Mouse (Mus musculus) c-Kit-negative CD71-positive TER-119-positive erythroid progenitor cells, embryonic 14.5 days (primary cell): ENCODE results near the gene Cnih1.
"Not testable (repeated sequence)": the region's sequence is repeated elsewhere in the genome, so short reads cannot be mapped to it uniquely, and the experiment has no call there.

ENCODE experiments used
- DNase-seq: peaks from one replicate; pipeline ENCODE4 v3.0.0-alpha.2; 2013; ENCODE audit warnings: low read depth, low spot score

Gene Cnih1

DNA sequence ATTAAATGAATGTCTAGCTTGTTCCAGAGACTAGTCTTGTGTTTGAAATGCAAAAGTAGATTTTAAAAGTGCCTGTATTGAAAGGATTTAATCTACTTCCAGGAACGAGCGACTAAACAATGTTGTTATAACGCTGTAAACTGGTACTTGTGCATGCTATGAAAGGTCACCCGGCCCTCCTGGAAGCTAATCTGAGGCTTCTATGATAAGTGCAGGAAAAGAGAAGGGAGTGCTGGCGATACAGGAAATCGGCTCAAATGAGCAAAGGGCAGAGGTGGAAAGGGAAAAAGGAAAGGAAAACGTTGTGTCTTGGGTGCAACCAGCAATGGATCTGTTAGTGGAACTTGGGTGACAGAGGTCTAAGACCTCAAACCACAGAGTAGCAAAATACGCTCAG is 292 bp upstream of the Cnih1 start:
- DNase-seq = no peak

DNA sequence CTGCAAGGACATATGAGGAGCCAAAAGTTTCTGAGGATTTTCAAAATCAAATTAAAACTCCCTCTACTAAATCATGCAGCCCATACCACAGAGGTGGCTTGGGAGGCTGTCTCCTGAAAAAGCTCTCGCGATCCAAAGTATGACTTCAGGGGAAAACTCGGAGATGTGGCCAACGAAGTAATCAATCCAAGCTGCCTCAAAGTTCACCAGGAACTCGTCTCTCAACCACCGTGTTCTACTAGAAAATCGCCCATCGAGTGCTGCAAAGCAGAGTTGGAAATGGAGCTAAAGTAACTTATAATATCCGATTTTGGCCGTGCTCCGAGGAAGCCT is 791 bp downstream of the Cnih1 start:
- DNase-seq = peak; percentile 16

DNA sequence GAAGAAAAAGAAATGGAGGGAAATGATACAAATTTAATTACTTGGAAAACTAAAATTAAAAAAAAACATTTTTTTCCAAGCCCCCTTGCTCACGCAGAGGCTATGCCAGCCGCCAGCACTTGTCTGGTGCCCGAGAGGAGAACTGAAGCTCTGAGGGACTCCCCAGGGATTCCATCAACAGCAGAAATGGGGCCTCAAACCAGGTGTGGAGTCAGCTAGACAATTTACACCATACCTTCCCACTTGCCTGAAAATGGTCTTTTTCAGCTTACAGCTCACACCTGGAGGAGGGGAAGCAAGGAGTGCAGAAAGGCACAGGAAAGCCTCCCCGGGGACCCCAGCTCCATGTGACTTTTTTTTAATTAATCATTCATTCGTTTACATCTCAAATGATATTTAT is 3.0 kb downstream of the Cnih1 start:
- no peak for DNase-seq

DNA sequence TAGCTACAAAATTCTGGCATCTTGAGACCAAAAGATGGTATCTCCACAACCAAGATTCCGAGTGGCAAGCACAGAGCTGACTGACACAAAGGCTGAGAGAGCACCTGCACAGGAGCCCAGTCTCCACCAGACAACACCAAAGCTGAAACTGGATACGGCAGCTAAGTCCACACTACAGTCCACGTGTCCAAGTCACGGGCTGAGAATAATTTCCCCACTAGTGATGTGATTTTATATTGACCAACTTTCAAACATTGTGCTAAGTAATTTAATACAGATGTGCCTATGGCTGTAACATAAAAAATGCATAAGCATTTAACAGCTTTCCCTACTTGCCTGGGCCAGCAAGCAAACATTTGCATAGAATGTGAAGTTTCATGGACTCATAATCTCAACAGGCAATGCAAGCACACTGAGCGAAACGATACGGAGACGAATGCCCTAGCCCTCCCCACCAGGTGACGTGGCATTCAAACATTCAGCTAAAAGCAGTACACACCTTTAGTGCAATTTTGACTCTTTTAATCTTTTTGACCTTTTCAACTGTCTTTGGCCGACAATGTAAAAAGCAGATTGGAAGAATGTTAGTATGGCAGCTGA is 4.8 kb downstream of the Cnih1 start:
- DNase-seq = no peak

DNA sequence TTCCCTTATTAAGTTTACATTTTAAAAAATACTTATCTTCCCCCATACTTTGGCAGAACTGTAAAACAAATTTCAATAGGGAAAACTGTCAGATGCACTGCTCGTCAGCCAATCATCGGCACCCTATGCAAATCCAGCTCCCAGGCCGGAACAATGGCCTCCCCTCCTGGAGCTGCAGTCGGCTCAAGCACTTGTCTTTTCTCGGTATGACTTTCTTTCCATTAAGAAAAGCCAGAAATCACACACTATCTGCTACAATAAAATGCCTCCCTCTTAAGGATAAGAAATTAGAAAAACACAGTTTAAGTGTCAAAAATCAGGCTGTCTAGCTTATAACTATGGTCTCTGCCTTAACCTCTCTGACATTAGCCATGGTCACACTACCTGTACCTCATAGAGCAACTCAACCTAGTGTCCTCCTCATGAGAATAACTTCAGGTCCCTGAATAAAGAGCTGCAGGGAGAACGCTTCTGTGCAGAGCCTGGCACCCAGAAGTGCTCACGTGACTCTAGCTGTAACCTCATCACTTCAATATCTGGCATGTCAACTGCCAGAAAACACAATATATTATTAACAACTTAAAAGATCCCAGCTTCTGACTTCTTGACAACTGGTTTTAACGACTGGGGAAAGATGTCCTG is 5.9 kb downstream of the Cnih1 start:
- no peak for DNase-seq

DNA sequence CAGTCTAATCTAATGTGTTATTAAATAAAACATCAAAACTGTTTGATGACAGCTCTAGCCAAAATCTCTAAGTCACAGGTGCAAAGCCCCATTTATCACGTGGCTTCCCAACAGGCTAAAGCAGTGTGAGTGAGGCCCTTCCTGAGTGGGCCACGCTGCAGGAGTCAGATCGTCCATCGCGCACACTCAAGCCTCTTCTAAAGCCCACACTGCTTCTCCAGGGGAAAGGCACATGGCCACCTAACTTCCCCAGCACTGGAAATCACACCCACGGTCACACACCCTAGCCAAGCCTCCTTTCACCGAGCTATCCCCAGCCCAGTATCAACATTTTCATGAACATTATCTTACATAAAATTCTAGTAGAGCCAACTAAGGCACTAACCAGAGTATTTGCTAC is 7.1 kb downstream of the Cnih1 start:
- DNase-seq = no peak

DNA sequence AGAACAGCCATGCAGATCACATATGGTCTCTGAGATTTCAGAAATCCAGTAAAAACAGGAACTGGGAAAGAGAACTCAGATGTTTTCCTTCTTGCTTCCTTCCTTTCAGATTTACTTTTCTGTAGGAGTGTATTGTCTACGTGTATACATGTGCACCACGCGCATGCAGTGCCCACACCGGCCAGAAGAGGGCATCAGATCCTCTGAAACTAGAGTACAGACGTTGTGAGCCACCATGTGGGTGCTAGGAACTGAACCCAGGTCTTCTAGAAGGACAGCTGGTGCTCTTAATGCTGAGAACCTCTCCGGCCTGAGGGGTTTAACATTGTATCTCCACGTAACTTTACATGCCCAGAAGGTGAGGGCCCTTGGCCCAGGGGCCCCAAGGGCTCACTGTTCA is 9.0 kb downstream of the Cnih1 start:
- DNase-seq = no peak

DNA sequence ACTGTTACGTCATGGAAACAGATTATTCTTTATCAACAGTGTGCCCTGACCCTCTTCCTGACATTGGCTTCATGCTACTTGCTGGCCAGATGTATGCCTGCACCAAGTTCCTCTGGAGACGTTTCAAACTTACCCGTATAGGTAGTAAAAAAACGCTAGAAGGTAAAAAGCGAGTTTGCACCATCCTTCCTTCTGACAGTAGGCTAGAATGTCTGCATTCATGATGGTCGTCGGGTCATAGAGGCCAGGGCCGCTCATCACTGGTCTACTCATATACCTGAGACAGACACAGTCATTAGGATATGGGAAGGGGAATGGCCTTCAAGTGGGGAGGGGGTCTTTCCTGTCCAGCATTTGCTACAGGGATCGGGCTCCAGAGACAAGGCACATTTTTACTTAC is 9.5 kb downstream of the Cnih1 start:
- DNase-seq = no peak

DNA sequence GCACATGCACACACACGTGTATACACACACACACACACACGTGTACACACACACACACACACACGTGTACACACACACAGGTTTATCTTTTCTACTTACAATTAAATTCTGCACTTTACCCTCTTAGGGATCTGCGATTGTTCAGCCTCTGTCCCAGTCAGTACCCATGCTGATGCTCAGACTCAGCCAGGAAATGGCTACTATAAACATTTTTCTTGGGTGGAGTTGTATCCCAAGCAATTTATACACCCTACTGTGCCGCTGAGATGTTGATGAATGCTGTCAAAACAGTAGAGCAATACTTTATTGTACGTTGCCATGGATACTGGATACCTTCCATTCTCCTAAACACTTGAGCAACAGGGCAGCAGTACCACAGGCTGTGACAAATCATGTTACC is 18.2 kb downstream of the Cnih1 start:
- no peak for DNase-seq

DNA sequence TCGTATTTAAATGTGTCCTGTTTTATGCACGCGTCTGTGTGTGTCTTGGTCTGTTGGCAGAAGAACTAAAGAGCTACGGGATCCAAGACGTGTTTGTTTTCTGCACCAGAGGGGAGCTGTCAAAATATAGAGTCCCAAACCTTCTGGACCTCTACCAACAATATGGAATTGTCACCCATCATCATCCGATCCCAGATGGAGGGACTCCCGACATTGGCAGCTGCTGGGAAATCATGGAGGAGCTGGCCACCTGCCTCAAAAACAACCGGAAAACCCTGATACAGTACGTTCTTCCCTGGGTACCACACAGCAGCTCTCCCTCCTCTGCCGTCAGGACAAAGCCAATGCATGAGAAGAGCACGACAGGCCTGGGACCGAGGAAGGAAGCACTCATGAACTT is 21.1 kb downstream of the Cnih1 start:
- no peak for DNase-seq

DNA sequence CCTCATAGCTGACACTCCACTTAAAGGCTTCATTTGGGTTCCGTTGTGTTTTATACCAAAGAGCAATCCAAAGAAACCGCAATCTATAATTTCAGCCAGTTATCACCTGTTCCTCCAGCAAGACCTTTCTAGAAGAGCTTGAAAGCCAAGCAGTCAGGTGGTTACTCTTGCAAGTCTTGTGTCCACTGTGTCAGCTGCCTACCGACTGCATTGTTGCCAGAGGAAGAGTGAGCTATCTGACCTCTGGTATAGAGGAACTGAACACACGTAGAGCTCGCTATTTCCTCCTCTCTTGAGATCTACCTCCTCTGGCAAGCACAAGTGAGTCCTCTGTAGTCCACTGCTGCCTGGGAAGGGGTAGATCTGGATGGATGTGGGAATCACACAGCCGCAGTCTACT is 27.0 kb downstream of the Cnih1 start:
- DNase-seq = peak; percentile 25

DNA sequence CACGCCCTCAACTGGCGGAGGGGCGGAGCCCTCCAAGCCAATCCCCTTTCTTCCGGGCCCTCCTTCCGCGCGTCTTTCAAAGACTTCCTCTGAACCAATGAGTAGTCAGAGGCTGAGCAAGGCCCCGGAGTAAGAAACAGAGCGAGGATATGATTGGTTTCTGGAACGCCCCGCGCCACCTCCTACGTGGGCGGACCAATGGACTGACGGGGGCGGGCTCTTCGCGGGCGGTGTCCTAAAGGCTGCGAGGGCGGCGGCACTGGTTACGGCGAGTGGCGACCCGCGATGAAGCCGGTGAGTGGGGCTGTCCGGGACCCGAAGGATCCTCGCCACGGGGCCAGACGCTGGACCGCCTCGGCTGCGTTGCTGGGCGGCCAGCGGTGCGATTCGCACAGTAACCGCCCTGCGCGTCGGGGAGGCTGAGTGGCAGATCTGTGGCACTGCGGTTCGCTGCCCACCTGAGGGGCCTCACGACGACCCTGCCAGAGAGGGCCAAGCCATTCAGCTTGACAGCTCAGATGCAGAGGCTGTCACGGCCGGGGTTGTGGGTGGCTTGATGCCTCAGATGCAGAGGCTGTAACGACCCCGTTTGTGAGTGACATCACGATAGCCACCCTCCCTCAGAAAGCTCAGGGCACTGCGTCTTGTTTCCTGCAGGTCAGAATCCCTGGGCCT is 27.7 kb downstream of the Cnih1 start, which contains the start of gene Cdkn3:
Gene Cdkn3 (plus strand): TSS at position 187 of the 675 bp plus-strand sequence.
- DNase-seq = peak; percentile 93

DNA sequence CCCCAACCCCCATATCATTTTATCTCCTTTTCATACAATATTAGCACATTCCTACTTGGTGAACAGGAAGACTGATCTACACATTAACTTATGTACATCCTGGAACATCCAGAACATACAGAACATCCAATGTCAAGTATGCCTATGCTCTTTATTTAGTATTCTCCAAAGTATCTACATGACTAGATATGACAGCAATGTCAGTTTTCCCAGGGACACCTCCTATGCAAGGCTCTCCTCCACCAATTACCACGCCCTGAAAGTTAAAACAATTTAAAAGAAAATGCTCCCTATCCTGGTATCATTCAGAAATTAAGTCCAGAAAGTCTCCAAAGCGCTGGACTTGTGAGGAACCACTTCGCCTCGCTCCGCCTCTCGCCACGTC is 28.2 kb downstream of the Cnih1 start:
- no peak for DNase-seq

DNA sequence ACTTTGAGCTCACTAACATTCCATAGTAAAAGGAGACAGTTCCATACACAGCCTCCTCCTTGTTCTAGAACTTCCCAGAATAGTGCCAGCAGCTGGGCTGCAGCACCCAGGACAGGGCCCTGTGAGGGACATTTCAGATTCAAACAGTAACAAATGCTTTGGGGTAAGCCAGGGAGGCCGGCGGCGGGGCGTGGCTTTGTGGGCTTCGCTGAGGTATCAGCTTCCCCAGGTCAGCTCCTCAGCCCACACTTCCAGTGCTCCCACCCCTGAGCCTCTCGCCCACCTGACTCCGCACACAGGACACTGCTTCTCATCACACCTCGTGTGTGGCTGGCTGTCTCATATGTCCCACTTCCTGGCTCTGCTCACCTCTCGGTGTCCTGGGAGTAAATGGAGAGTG is 30.5 kb downstream of the Cnih1 start:
- DNase-seq = no peak

DNA sequence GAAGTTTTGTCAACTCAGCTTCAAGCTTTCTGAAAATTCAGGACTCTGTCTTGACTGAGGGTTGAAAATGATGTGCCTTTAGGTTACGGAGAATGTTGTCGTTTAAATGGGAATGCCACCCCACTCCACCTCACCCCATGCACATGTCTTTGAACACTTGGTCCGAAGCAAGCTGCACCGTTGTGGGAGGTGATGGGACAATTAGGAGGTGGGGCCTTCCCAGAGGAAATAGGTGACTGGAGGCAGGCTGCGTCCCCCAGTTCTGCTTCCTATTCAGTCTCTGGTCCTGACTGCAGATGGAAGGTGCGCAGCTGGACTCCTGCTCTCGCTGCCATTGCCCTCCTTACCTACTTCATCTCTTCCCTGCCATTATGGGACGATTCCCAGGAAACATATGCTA is 32.4 kb downstream of the Cnih1 start:
- no peak for DNase-seq

DNA sequence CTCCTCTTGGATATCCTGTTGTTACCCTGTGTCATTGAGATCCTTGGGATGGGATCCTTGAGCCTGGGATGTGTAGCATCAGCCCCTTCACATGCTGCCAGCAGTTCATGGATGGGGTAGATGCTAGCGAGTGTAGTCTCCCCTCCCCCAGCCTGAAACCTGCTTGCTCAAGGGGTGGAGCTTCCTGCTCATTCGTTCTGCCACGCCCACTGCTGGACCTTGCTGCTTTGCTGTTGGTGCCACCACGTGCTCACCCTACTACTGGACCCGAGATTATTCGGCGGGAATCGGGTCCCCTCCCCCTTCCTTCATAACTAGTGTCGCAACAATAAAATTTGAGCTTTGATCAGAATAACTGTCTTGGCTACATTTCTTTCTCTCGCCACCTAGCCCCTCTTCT is 33.8 kb downstream of the Cnih1 start:
- not testable (repeated sequence) for DNase-seq

DNA sequence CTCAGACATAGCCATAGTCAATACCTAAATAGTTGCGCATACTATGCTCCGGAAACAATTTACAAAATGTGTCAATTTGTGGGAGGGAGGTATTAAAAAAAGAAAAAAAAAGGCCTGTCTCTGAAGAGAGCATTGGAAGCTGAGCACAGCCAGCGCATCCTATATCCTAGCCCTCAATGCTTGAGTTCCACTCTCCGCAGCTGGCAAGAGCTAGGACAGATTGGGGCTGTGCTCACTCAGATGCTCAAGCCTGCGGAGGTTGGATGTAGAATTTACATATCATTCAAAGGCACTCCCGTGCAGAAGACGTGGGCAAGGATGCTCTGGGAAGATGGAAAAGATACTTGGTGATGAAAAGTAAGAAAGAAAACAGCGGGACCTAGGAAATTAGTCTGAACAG is 42.8 kb downstream of the Cnih1 start:
- DNase-seq = no peak

DNA sequence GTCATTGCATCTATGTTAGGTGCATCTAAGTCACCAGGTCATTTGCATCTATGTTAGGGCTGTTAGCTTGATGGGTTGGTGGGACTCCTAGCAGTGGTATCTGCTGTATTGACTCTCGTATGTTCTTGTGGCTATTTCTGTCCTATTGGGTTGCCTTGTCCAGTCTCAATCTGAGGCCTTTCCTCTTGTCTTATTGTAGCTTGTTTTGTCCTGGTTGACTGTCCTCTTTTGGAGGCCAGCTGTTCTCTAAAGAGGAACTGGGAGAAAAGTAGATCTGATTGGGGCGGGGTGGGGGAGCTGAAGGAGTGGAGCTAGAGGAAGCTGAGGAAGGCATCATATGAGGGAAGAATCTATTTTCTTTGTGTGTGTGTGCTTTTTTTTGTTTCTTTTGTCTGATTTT is 45.5 kb downstream of the Cnih1 start:
- no peak for DNase-seq

DNA sequence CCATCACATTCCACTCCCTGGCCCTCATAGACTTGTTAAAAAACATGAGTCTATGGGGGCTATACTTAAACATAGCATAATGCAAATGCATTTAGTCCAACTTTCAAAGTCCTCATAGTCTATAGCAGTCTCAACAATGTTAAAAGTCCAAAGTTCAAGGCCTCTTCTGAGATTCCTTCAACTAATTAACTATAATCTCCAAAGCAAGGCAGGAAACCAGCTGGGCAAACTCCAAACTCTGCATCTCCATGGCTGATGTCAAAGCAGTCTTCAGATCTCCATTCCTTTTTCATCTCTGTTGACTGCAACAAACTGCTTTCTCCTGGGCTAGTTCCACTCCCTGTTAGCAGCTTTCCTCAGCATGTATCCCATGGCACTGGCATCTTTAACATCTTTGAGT is 50.9 kb downstream of the Cnih1 start:
- DNase-seq = not testable (repeated sequence)

DNA sequence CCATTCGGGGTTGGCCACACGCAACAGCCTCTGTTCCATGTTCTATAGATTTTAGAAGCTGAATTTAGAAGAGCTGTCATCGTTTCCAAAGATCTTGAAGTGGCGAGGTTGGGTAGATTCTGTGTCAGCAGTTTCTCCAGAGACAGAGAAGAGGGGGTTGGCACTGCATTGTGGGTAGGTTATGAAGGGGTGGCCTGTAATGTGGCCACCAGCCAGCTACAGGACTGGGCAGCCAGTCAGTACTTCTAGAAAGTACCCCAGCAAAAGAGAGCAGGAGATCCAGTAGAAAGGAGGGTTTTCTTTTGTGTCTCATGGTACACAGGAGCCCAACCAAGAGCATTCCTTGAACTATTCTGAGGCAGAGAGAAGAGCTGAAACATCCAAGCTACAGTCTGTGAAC is 51.8 kb downstream of the Cnih1 start:
- no peak for DNase-seq

DNA sequence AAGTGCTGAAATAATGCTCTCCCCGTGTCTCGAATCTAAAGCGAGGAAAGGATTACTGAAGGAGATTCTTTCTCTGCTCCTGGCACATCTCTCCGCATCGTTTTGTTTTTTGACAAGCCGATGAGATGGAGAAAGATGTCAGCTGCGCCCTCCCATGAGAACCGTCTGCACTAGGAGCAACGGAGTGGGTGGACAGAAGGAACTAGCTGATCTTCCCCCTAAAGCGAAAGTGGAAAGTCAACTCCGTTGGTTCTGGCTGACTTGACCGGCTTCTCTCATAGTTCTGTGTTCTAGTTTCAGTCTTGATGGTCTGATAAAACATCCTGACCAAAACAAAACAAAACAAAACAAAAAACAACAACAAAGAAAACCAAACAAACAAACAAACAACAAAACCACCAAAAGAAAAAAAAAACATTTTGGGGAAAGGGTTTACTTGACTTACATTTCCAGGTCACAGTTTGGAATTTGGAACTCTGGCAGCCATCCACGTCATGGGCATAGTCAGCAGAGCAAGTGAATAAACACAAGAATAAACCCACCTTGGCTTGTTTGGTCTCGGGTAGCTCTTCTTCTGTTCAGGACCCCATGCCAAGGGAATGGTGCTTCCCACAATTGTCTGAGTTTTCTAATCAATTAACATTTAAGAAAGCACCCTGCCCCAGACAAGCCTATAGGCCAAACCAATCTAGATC is 53.3 kb downstream of the Cnih1 start:
- no peak for DNase-seq

DNA sequence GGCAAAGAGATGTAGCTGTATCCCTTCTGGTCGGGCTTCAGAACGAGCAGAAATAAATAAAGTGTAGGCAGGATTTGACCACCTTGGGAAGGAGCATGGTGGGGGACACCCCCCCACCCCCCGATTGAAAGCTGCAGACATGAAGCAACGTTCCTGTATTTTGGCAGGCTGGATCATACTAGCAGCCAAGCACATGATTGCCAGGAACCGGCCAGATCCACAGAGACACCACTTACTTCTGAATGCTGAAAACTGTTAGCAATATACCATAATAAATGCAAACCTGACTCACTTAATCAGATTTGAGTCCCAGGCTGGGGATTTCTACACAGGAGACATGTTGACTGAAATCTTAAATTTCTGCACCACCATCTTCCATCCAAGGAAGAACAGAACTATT is 53.9 kb downstream of the Cnih1 start:
- no peak for DNase-seq

DNA sequence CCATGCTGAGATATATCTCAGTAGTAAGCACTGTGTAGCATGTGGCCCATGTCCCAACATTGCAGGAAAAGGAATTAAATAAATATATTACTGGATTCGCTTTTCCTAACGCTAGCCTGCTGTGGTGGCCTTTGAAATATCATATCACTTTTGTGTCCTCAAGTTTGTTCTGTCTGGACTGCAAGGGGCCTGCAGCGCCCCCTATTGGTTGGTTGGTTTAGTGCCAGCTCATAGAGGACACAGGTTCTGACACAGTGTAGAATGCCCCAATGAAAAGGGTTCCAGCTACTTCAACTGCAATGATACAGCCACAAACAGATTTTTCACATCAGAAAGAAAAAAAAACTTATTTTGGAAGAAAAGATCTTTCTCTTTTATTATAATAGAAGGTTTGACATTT is 62.5 kb downstream of the Cnih1 start:
- peak; percentile 32 for DNase-seq
